Mouse (Mus musculus) cerebellum, adult (tissue): Measurements from ENCODE around the gene Zfp273.
"Not testable (repeated sequence)": the region's sequence is repeated elsewhere in the genome, so short reads cannot be mapped to it uniquely, and the experiment has no call there.

ENCODE experiments used
- ATAC-seq: cut with Nextera tagmentation; 2 replicates; pipeline ENCODE4 v1.9.2; 2017; ENCODE audit warnings: mild to moderate bottlenecking, moderate library complexity, mixed read lengths; ENCODE audit not compliant: insufficient number of reproducible peaks, low FRiP score, low TSS enrichment

Gene Zfp273

GRCm38 (mm10) chr13:67813710-67814660, at the start of gene Zfp273:
TSS of gene Zfp273 (plus strand) at chr13:67813740.
- ATAC-seq = peak; percentile 98

- peak; percentile 99 for ATAC-seq
Observed at GRCm38 (mm10) chr13:67779265-67780221, 34.0 kb upstream of the Zfp273 start, which contains the start of gene Zfp493. TSS of gene Zfp493 (plus strand) at chr13:67779693.

GRCm38 (mm10) chr13:67791921-67792455, 21.6 kb upstream of the Zfp273 start:
- no peak for ATAC-seq

- ATAC-seq = no peak
Observed at GRCm38 (mm10) chr13:67798618-67799017, 14.9 kb upstream of the Zfp273 start.

GRCm38 (mm10) chr13:67799151-67799550, 14.4 kb upstream of the Zfp273 start:
- not testable (repeated sequence) for ATAC-seq

- no peak for ATAC-seq
Observed at GRCm38 (mm10) chr13:67811651-67812210, 1.8 kb upstream of the Zfp273 start.

GRCm38 (mm10) chr13:67812961-67813709, 405 bp upstream of the Zfp273 start:
- ATAC-seq = no peak; the same call in 1 of the 2 replicates

GRCm38 (mm10) chr13:67818636-67819035, 5.1 kb downstream of the Zfp273 start:
- no peak for ATAC-seq

GRCm38 (mm10) chr13:67830911-67831336, 17.4 kb downstream of the Zfp273 start, which contains the start of gene Gm10037:
TSS of gene Gm10037 (plus strand) at chr13:67831106.
- peak; percentile 90 for ATAC-seq

GRCm38 (mm10) chr13:67833137-67833536, 19.6 kb downstream of the Zfp273 start:
- not testable (repeated sequence) for ATAC-seq

GRCm38 (mm10) chr13:67843775-67844118, 30.2 kb downstream of the Zfp273 start:
- no peak for ATAC-seq

- ATAC-seq = peak; percentile 72
Observed at GRCm38 (mm10) chr13:67844119-67844852, 30.7 kb downstream of the Zfp273 start.

GRCm38 (mm10) chr13:67844853-67845194, 31.3 kb downstream of the Zfp273 start:
- no peak for ATAC-seq

GRCm38 (mm10) chr13:67850361-67850760, 36.8 kb downstream of the Zfp273 start:
- ATAC-seq = no peak

GRCm38 (mm10) chr13:67853130-67853529, 39.6 kb downstream of the Zfp273 start:
- no peak for ATAC-seq

- ATAC-seq = no peak
Observed at GRCm38 (mm10) chr13:67853983-67854382, 40.4 kb downstream of the Zfp273 start.

- no peak for ATAC-seq
Observed at GRCm38 (mm10) chr13:67857317-67857716, 43.8 kb downstream of the Zfp273 start.

GRCm38 (mm10) chr13:67862508-67862907, 49.0 kb downstream of the Zfp273 start:
- ATAC-seq = no peak

GRCm38 (mm10) chr13:67863026-67863425, 49.5 kb downstream of the Zfp273 start, which contains the start of gene BC048507:
TSS of gene BC048507 (plus strand) at chr13:67863326.
- no peak for ATAC-seq
